Mouse (Mus musculus) small intestine, adult 2 months (tissue): ENCODE measurements around the gene Eci2. TPM values are rescaled to one million over a fixed set of nuclear protein-coding genes. Genes with fewer than 3 reads are reported as not detected.
A peak's percentile ranks its signal among the peaks of the same experiment; 100 is the strongest.
"Not testable (repeated sequence)": the region's sequence is repeated elsewhere in the genome, so short reads cannot be mapped to it uniquely, and the experiment has no call there.

Experiments
- H3K27ac ChIP-seq: fragments of 200-500 bp; 2 replicates; pipeline ENCODE4 v1.5.1; 2012; ENCODE audit warnings: low read depth, low read length, control low read depth, inconsistent platforms; ENCODE audit not compliant: insufficient read depth
- H3K27me3 ChIP-seq: fragments of 200-500 bp; 2 replicates; pipeline ENCODE4 v1.6.1; 2012; ENCODE audit warnings: mild to moderate bottlenecking, moderate library complexity, low read length, inconsistent platforms; ENCODE audit not compliant: control insufficient read depth, insufficient read depth
- H3K36me3 ChIP-seq: fragments of 200-500 bp; 2 replicates; pipeline ENCODE4 v1.6.1; 2012; ENCODE audit warnings: mild to moderate bottlenecking, low read length, control low read depth, inconsistent platforms; ENCODE audit not compliant: control insufficient read depth, insufficient read depth
- H3K4me1 ChIP-seq: fragments of 200-500 bp; 2 replicates; pipeline ENCODE4 v1.6.1; 2012; ENCODE audit warnings: low read length, inconsistent platforms, mixed read lengths; ENCODE audit not compliant: control insufficient read depth, insufficient read depth, insufficient read length
- H3K4me3 ChIP-seq: fragments of 200-500 bp; 2 replicates; pipeline ENCODE4 v1.5.1; 2012; ENCODE audit warnings: low read depth, mild to moderate bottlenecking, control low read depth, inconsistent platforms, low read length, moderate library complexity
- CTCF ChIP-seq: fragments of 200-500 bp; IDR thresholded peaks from 2 replicates; pipeline ENCODE4 v1.5.1; 2012; ENCODE audit warnings: low read depth, mild to moderate bottlenecking, control low read depth, inconsistent platforms, low read length, moderate library complexity, mixed read lengths; ENCODE audit not compliant: insufficient replicate concordance, insufficient read length; ENCODE audit errors: extremely low read depth
- POLR2A ChIP-seq: fragments of 200-500 bp; IDR thresholded peaks from 2 replicates; pipeline ENCODE4 v1.6.1; 2012; ENCODE audit warnings: low read depth, mild to moderate bottlenecking, control low read depth, inconsistent platforms, low read length, moderate library complexity
- WGBS: fragments of 180-500 bp; shearing (Covaris S2); methylation state at CpG from one replicate; pipeline ENCODE4 v1.1.7; 2018; 5-methylcytosine and 5-hydroxymethylcytosine counted together
- polyA plus RNA-seq: library from polyadenylated mRNA; depleted of rRNA; stranded (reverse); fragments of >200 nt; gene quantifications from 2 replicates; pipeline ENCODE4 v1.2.3, GENCODE M21; 2012

The Eci2 gene
- polyA plus RNA-seq, 1 experiment, result 14.9 TPM

DNA sequence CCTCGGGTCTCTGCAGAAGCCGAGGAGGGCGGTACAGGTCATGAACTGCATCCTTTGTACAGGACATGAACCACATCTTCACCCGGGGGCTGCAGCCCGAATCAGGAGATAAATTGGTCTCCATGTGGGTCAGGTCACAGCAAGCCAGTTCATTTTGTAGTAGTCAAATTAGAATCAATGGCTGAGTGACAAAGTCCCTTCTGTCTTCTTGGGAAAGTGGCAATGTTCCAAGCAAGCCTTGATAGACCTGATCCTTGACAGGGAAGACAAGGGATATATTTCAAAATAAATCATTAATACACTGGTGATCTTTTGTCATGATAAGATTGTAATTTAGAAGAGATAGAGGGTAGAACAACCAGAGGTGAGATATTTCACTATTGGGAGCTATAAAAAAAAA is 9.6 kb upstream of the Eci2 start:
- Histone ChIP-seq H3K27me3 (no peaks in the 10 kb centered on the region), H3K4me3 (no peak overlapping the region), H3K4me1 (peaks cover 3% of the 10 kb centered on the region; the same call in 1 of the 2 replicates), H3K27ac (no peak overlapping the region), H3K36me3 (no peaks in the 10 kb centered on the region)
- 39% methylated on average over 5 of the region's 5 CpGs for WGBS
- TF ChIP-seq POLR2A (no peak), CTCF (no peak)

DNA sequence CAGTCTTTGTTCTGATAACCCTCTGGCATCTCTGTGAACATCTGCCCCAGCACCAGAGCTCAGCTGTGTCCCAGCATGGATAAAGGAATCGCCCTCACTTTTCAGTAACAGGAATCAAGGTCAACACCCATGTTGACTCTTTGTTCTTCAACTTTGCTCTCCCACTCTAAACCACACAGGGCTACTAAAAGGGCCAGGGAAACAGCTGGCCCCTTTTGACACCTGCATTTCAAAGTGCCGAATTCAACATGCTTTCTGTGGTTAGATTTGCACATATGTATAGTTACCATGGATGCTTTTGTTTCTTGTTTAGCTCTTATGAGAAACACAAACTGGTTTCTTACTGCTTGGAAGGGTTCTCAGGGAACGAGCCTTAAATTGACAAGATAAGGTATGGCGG is 8.8 kb upstream of the Eci2 start:
- WGBS, result 26% methylated on average over 4 of the region's 4 CpGs
- Histone ChIP-seq H3K4me3 (no peak overlapping the region), H3K36me3 (no peaks in the 10 kb centered on the region), H3K4me1 (peaks cover 3% of the 10 kb centered on the region; the same call in 1 of the 2 replicates), H3K27me3 (no peaks in the 10 kb centered on the region), H3K27ac (no peak overlapping the region)
- no peak for TF ChIP-seq CTCF
- TF ChIP-seq POLR2A, result no peak

DNA sequence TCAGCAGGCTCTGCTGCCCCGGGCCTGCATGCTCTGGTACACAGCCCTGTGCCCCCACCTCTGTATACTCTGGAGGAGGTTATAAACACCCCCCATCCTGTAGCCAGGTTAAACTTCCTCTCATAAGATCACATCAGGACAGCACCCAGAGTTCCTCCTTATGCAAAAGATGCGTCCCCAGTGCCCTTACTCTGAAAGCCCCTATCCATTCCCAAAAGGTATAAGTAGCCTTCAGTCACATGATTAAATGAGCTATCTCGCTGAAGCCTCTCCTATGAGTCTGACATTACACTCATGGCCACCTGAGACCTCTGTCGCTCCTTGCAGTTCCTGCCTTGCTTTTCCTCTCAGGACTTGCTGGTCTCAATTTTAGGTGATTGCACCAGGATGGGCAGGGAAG is 6.7 kb upstream of the Eci2 start:
- Histone ChIP-seq H3K27me3 (no peaks in the 10 kb centered on the region), H3K27ac (no peak overlapping the region), H3K36me3 (no peaks in the 10 kb centered on the region), H3K4me3 (no peak overlapping the region), H3K4me1 (peaks cover 3% of the 10 kb centered on the region; the same call in 1 of the 2 replicates)
- no peak for TF ChIP-seq POLR2A
- TF ChIP-seq CTCF, result no peak
- WGBS, result 87% methylated on average over 4 of the region's 4 CpGs

DNA sequence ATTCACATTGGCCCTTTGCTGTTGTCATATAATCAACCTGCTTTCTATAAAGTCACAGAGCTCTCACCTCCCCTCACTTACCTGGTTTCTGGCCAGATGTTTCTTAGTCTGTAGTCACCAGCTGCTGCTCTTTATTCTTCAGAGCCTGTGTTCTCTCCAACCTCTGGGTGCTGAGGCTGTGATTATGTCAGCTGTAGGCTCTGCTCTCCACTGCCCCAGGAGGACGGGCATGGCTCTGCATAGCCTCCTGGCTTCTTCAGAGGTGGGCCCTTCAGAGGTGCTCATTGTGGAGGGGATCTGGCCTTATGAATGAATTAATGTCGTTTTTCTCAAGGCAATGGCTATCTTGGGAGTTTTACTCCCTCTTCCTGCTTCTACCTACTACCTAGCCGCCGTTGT is 4.8 kb upstream of the Eci2 start:
- H3K27me3 ChIP-seq, result no peaks in the 10 kb centered on the region

DNA sequence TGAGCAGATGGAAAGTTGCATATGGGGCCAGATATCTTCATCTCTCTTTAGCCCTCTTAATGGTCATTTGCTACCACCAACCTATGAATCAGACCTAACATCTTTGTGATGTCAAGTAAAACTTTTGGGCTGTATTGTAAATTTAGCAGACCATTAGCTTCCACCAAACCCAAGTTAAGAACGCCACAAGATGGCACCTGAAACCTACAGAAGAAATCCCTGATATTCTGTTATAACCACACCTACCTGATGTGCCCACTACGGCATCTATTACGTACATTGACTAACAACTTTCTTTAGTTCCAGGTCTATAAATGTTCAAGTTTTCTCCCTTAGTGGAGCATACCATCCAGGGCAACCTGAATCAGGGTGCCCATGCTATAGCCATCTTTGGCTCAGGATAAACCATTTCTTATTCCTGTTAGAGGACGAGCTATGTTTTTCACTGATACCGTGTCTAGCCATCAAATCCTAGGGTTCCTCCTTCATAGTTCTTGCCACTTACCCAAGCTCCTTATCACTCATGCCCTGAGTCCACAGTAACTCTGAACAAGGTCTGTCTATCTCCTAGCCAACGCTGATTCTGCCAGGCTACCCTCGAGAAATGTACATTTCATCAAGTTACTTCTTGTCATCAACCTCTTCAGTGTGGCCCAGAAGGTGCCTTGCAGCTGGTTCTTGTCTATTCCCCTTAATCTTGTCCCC is 4.2 kb upstream of the Eci2 start:
- TF ChIP-seq CTCF, result no peak
- no peak for TF ChIP-seq POLR2A
- WGBS, result 85% methylated on average over 7 of the region's 7 CpGs
- H3K36me3 ChIP-seq, result no peaks in the 10 kb centered on the region
- H3K27me3 ChIP-seq, result no peaks in the 10 kb centered on the region
- peaks cover under 1% of the 10 kb centered on the region; the same call in 1 of the 2 replicates for H3K4me1 ChIP-seq
- no peak overlapping the region for H3K4me3 ChIP-seq
- H3K27ac ChIP-seq, result no peak overlapping the region

More for the DNA sequence above, 4.8 kb upstream of the Eci2 start:
- 84% methylated on average over 4 of the region's 4 CpGs for WGBS
- TF ChIP-seq POLR2A, result no peak
- peak; percentile 16; the same call in 1 of the 2 replicates for TF ChIP-seq CTCF
- peaks cover 3% of the 10 kb centered on the region; the same call in 1 of the 2 replicates for H3K4me1 ChIP-seq
- no peak overlapping the region for H3K27ac ChIP-seq
- H3K36me3 ChIP-seq, result no peaks in the 10 kb centered on the region
- H3K4me3 ChIP-seq, result no peak overlapping the region

DNA sequence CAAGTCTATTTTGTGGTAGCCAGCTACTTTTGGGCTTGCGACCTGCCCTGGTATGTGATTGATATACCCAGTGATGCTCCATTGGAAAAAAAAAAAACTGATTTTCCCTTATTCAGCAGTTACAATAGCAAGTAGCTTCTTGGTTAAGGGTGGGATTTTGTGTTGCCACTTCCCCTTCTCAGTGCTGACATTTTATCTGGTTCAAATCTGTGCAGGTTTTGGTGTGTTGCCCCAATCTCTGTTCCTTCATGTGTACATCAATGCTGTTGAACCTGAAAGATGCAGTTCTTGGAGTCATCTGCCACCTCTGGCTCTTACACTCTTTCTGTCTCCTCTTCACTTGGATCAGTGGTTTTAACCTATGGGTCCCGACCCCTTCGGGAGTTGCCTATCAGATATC is 1.5 kb upstream of the Eci2 start:
- Histone ChIP-seq H3K27ac (no peak overlapping the region), H3K27me3 (no peaks in the 10 kb centered on the region), H3K4me3 (no peak overlapping the region), H3K4me1 (no peaks in the 10 kb centered on the region), H3K36me3 (no peaks in the 10 kb centered on the region)
- no peak for TF ChIP-seq CTCF
- TF ChIP-seq POLR2A, result no peak
- 86% methylated on average over 3 of the region's 3 CpGs for WGBS

DNA sequence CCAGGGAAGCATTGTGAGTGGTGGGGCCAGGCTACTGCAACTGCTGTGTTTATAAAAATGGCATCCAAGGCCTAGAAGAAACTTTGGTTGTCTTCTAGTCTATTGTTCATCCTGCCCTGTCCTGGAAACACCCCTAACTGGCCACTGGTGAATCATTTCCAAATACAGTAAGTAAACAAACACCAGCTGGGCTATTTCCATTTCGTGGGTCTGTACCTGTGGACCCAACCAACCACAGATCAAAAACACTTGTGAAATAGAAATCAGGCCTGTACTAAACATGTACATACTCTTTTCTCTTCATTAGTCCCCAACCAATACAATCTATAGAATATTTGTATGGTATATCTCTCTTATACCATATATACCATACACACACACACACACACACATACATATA is 3.5 kb downstream of the Eci2 start:
- not testable (repeated sequence) for H3K4me3 ChIP-seq, H3K27ac ChIP-seq, H3K4me1 ChIP-seq, H3K36me3 ChIP-seq, H3K27me3 ChIP-seq
- WGBS, result 27% methylated on average over 1 of the region's 1 CpGs
